Mouse (Mus musculus) ovary, adult 18-20 months (tissue): ENCODE data around the gene Ang2.
A peak's percentile ranks its signal among the peaks of the same experiment; 100 is the strongest.
"Not testable (repeated sequence)": the region's sequence is repeated elsewhere in the genome, so short reads cannot be mapped to it uniquely, and the experiment has no call there.

Experiments
- DNase-seq: peaks from one replicate; pipeline ENCODE4 v3.0.0; 2022; ENCODE audit warnings: low spot score, mixed read lengths

Ang2 gene

GRCm38 (mm10) chr14:51199098-51200023 lies at the start of gene Ang2:
Ang2 (minus strand) TSS chr14:51199148.
- no peak for DNase-seq

GRCm38 (mm10) chr14:51247736-51248135 lies 48.8 kb upstream of the Ang2 start:
- no peak for DNase-seq

- no peak for DNase-seq
Observed at GRCm38 (mm10) chr14:51240899-51241298, 42.0 kb upstream of the Ang2 start.

GRCm38 (mm10) chr14:51237488-51237887 lies 38.5 kb upstream of the Ang2 start:
- DNase-seq: not testable (repeated sequence)

GRCm38 (mm10) chr14:51229657-51230056 lies 30.7 kb upstream of the Ang2 start:
- not testable (repeated sequence) for DNase-seq

GRCm38 (mm10) chr14:51220075-51220474 lies 21.1 kb upstream of the Ang2 start:
- not testable (repeated sequence) for DNase-seq

GRCm38 (mm10) chr14:51203115-51203514 lies 4.2 kb upstream of the Ang2 start, which contains the start of gene Ear14:
Ear14 (plus strand) TSS chr14:51203391.
- no peak for DNase-seq

- no peak for DNase-seq
Observed at GRCm38 (mm10) chr14:51200466-51200865, 1.5 kb upstream of the Ang2 start.

GRCm38 (mm10) chr14:51200054-51200453 lies 1.1 kb upstream of the Ang2 start:
- DNase-seq: no peak

GRCm38 (mm10) chr14:51195681-51196080 lies 3.3 kb downstream of the Ang2 start:
- peak; percentile 9 for DNase-seq

- not testable (repeated sequence) for DNase-seq
Observed at GRCm38 (mm10) chr14:51181051-51181450, 17.9 kb downstream of the Ang2 start.

- DNase-seq: no peak
Observed at GRCm38 (mm10) chr14:51173843-51174242, 25.1 kb downstream of the Ang2 start.

GRCm38 (mm10) chr14:51172947-51173346 lies 26.0 kb downstream of the Ang2 start:
- not testable (repeated sequence) for DNase-seq

- DNase-seq: not testable (repeated sequence)
Observed at GRCm38 (mm10) chr14:51172095-51172865, 26.7 kb downstream of the Ang2 start.

GRCm38 (mm10) chr14:51166068-51166467 lies 32.9 kb downstream of the Ang2 start:
- DNase-seq: no peak

GRCm38 (mm10) chr14:51165435-51165834 lies 33.5 kb downstream of the Ang2 start:
- no peak for DNase-seq

GRCm38 (mm10) chr14:51163323-51163722 lies 35.6 kb downstream of the Ang2 start:
- DNase-seq: not testable (repeated sequence)

GRCm38 (mm10) chr14:51161976-51162375 lies 37.0 kb downstream of the Ang2 start, which contains the start of gene Rnase2b:
Rnase2b (plus strand) TSS chr14:51162260.
- not testable (repeated sequence) for DNase-seq

- DNase-seq: no peak
Observed at GRCm38 (mm10) chr14:51157072-51157471, 41.9 kb downstream of the Ang2 start.

GRCm38 (mm10) chr14:51156736-51157068 lies 42.2 kb downstream of the Ang2 start:
- DNase-seq: no peak

GRCm38 (mm10) chr14:51156056-51156735 lies 42.8 kb downstream of the Ang2 start:
- DNase-seq: no peak

GRCm38 (mm10) chr14:51152249-51152870 lies 46.6 kb downstream of the Ang2 start:
- DNase-seq: no peak
